Mouse (Mus musculus) embryonic fibroblast, embryonic 13.5 days (primary cell): ENCODE measurements at regions not wholly inside any gene's neighbourhood (a gene's known extent, or its start where the extent isn't known, plus 50 kb on each side); places are given as distances from the start of the nearest gene placed in this dataset.

ENCODE experiments used
- CTCF ChIP-seq: IDR thresholded peaks from 2 replicates; pipeline ENCODE4 v1.5.1; 2011; ENCODE audit warnings: mild to moderate bottlenecking, control low read depth, low read length, moderate library complexity, borderline replicate concordance; ENCODE audit not compliant: insufficient read depth
- POLR2A ChIP-seq: IDR thresholded peaks from 2 replicates; pipeline ENCODE4 v1.6.1; 2011; ENCODE audit warnings: low read depth, mild to moderate bottlenecking, control low read depth, low read length, moderate library complexity

DNA sequence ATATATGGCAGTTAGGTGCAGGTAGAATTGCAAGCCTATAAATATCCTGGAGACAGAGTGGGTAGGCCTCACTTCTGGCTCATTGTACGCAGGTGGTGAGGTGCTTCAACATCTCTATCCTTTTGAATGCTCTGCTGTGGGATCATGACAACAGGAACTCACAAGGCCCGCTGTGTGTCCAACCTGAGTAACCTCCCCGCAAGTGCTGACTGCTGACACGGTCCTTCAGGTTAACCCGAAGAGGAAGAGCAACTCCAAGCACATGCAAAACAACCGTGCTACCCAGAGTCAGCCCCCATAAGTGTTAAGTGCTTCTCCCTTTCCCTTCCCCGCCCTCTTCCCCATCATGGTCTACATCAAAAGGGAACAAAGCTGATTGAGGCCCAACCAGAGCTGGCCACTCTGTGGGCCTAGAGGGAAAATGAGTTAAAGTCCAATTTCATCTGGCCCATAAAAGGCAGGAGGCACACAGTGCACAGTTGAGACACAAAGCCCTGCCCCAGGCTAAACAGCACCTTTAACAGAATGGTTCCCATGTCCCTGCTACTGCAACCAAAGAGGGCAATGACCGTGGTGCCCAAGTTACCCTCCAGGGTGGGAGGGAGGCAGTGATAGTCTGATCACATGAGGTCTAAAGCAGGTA, 253.0 kb downstream of the Bcl11b start:
- TF ChIP-seq CTCF = no peak
- TF ChIP-seq POLR2A = no peak
